Mouse (Mus musculus): ENCODE results near the gene Fkbp15.

Gene Fkbp15

GRCm38 (mm10) chr4:62360088-62360804, at the start of gene Fkbp15, which contains the start of gene Slc31a1:
Gene Fkbp15 (minus strand): TSS chr4:62360548.
Gene Slc31a1 (plus strand): TSS chr4:62360727.
- DNase-seq (ENCODE audit: low read depth, low spot score) = peak; percentile 99

- DNase-seq (ENCODE audit: low read depth, low spot score) = peak; percentile 29
Measured at GRCm38 (mm10) chr4:62409615-62410014, 49.3 kb upstream of the Fkbp15 start.

- DNase-seq (ENCODE audit: low read depth, low spot score) = peak; percentile 100
Measured at GRCm38 (mm10) chr4:62408601-62409282, 48.4 kb upstream of the Fkbp15 start, which contains the start of the genes Cdc26 and Prpf4. Gene Cdc26 (minus strand): TSS chr4:62408642. Gene Prpf4 (plus strand): TSS chr4:62408797.

- DNase-seq (ENCODE audit: low read depth, low spot score) = peak; percentile 78
Measured at GRCm38 (mm10) chr4:62407730-62408582, 47.6 kb upstream of the Fkbp15 start.

- no peak for DNase-seq (ENCODE audit: low read depth, low spot score)
Measured at GRCm38 (mm10) chr4:62406133-62406532, 45.8 kb upstream of the Fkbp15 start.

- DNase-seq (ENCODE audit: low read depth, low spot score) = no peak
Measured at GRCm38 (mm10) chr4:62398956-62399355, 38.6 kb upstream of the Fkbp15 start.

GRCm38 (mm10) chr4:62397616-62398365, 37.4 kb upstream of the Fkbp15 start:
- DNase-seq (ENCODE audit: low read depth, low spot score) = no peak

- DNase-seq (ENCODE audit: low read depth, low spot score) = no peak
Measured at GRCm38 (mm10) chr4:62395806-62396205, 35.5 kb upstream of the Fkbp15 start.

GRCm38 (mm10) chr4:62393459-62393858, 33.1 kb upstream of the Fkbp15 start:
- DNase-seq (ENCODE audit: low read depth, low spot score) = no peak

- no peak for DNase-seq (ENCODE audit: low read depth, low spot score)
Measured at GRCm38 (mm10) chr4:62391892-62392291, 31.5 kb upstream of the Fkbp15 start.

GRCm38 (mm10) chr4:62389592-62390512, 29.5 kb upstream of the Fkbp15 start:
- no peak for DNase-seq (ENCODE audit: low read depth, low spot score)

GRCm38 (mm10) chr4:62385439-62385838, 25.1 kb upstream of the Fkbp15 start:
- no peak for DNase-seq (ENCODE audit: low read depth, low spot score)

GRCm38 (mm10) chr4:62384159-62384558, 23.8 kb upstream of the Fkbp15 start:
- DNase-seq (ENCODE audit: low read depth, low spot score) = no peak

- DNase-seq (ENCODE audit: low read depth, low spot score) = no peak
Measured at GRCm38 (mm10) chr4:62383752-62384151, 23.4 kb upstream of the Fkbp15 start.

GRCm38 (mm10) chr4:62383207-62383606, 22.9 kb upstream of the Fkbp15 start:
- no peak for DNase-seq (ENCODE audit: low read depth, low spot score)

- no peak for DNase-seq (ENCODE audit: low read depth, low spot score)
Measured at GRCm38 (mm10) chr4:62379724-62380381, 19.5 kb upstream of the Fkbp15 start.

- no peak for DNase-seq (ENCODE audit: low read depth, low spot score)
Measured at GRCm38 (mm10) chr4:62376123-62376522, 15.8 kb upstream of the Fkbp15 start.

- DNase-seq (ENCODE audit: low read depth, low spot score) = no peak
Measured at GRCm38 (mm10) chr4:62374342-62374741, 14.0 kb upstream of the Fkbp15 start.

GRCm38 (mm10) chr4:62373668-62374067, 13.3 kb upstream of the Fkbp15 start:
- no peak for DNase-seq (ENCODE audit: low read depth, low spot score)
